Mouse (Mus musculus): ENCODE measurements around the gene Tmed3. TPM values are rescaled to one million over a fixed set of nuclear protein-coding genes. Genes with fewer than 3 reads are reported as not detected.

Tmed3 gene
- polyA plus RNA-seq, 2 experiments = 111 to 173 TPM

- Histone ChIP-seq H3K9ac (ENCODE audit: low read depth, low read length, severe bottlenecking) (no peak overlapping the region), H3K4me2 (replicated peaks; ENCODE audit: low read depth, low read length, severe bottlenecking) (no peak overlapping the region), H3K27ac (replicated peaks; ENCODE audit: low read depth, low read length) (no peak overlapping the region), H3K27me3 (ENCODE audit: control insufficient read depth, insufficient read depth, low read length) (no peaks in the 10 kb centered on the region), H3K4me3 (replicated peaks; ENCODE audit: low read length) (no peak overlapping the region), H3K4me1 (ENCODE audit: control insufficient read depth, insufficient read depth, low read length) (no peaks in the 10 kb centered on the region), H3K36me3 (ENCODE audit: control insufficient read depth, insufficient read depth, low read length) (no peaks in the 10 kb centered on the region), H3K9me3 (ENCODE audit: control insufficient read depth, low read length) (no peaks in the 10 kb centered on the region)
- ATAC-seq (ENCODE audit: low FRiP score, low read depth) (peak; percentile 60; the same call in 1 of the 2 replicates), DNase-seq (ENCODE audit: low spot score) (peak; percentile 28)
- TF ChIP-seq POLR2A (IDR thresholded peaks at IDR 0.05; ENCODE audit: borderline replicate concordance, extremely low read depth, insufficient read depth, insufficient read length) = no peak
- 53% methylated on average over 10 of the region's 10 CpGs for WGBS
Observed at GRCm38 (mm10) chr9:89687503-89688226, 17.2 kb downstream of the Tmed3 start.

GRCm38 (mm10) chr9:89686262-89686661 lies 18.6 kb downstream of the Tmed3 start:
- Histone ChIP-seq H3K9me3 (ENCODE audit: control insufficient read depth, low read length) (no peaks in the 10 kb centered on the region), H3K4me2 (replicated peaks; ENCODE audit: low read depth, low read length, severe bottlenecking) (no peak overlapping the region), H3K4me3 (replicated peaks; ENCODE audit: low read length) (no peak overlapping the region), H3K4me1 (ENCODE audit: control insufficient read depth, insufficient read depth, low read length) (no peaks in the 10 kb centered on the region), H3K27ac (replicated peaks; ENCODE audit: low read depth, low read length) (no peak overlapping the region), H3K27me3 (ENCODE audit: control insufficient read depth, insufficient read depth, low read length) (no peaks in the 10 kb centered on the region), H3K9ac (ENCODE audit: low read depth, low read length, severe bottlenecking) (no peak overlapping the region), H3K36me3 (ENCODE audit: control insufficient read depth, insufficient read depth, low read length) (no peaks in the 10 kb centered on the region)
- WGBS = 73% methylated on average over 2 of the region's 2 CpGs
- TF ChIP-seq POLR2A (IDR thresholded peaks at IDR 0.05; ENCODE audit: borderline replicate concordance, extremely low read depth, insufficient read depth, insufficient read length) = no peak
- ATAC-seq (ENCODE audit: low FRiP score, low read depth) (no peak), DNase-seq (ENCODE audit: low spot score) (no peak)

GRCm38 (mm10) chr9:89678974-89679373 lies 25.9 kb downstream of the Tmed3 start:
- Histone ChIP-seq H3K4me2 (replicated peaks; ENCODE audit: low read depth, low read length, severe bottlenecking) (no peak overlapping the region), H3K9me3 (ENCODE audit: control insufficient read depth, low read length) (no peaks in the 10 kb centered on the region), H3K9ac (ENCODE audit: low read depth, low read length, severe bottlenecking) (no peak overlapping the region), H3K27ac (replicated peaks; ENCODE audit: low read depth, low read length) (no peak overlapping the region), H3K36me3 (ENCODE audit: control insufficient read depth, insufficient read depth, low read length) (no peaks in the 10 kb centered on the region), H3K27me3 (ENCODE audit: control insufficient read depth, insufficient read depth, low read length) (no peaks in the 10 kb centered on the region), H3K4me3 (replicated peaks; ENCODE audit: low read length) (no peak overlapping the region), H3K4me1 (ENCODE audit: control insufficient read depth, insufficient read depth, low read length) (no peaks in the 10 kb centered on the region)
- TF ChIP-seq POLR2A (IDR thresholded peaks at IDR 0.05; ENCODE audit: borderline replicate concordance, extremely low read depth, insufficient read depth, insufficient read length) = no peak
- WGBS = 54% methylated on average over 1 of the region's 1 CpGs
- DNase-seq (ENCODE audit: low spot score) = peak; percentile 57
- no peak for ATAC-seq (ENCODE audit: low FRiP score, low read depth)

- WGBS = 54% methylated on average over 3 of the region's 3 CpGs
- H3K4me3 ChIP-seq (replicated peaks; ENCODE audit: low read length) = no peak overlapping the region
- peak; percentile 84 for DNase-seq (ENCODE audit: low spot score)
- H3K36me3 ChIP-seq (ENCODE audit: control insufficient read depth, insufficient read depth, low read length) = no peaks in the 10 kb centered on the region
- H3K27me3 ChIP-seq (ENCODE audit: control insufficient read depth, insufficient read depth, low read length) = no peaks in the 10 kb centered on the region
- H3K4me2 ChIP-seq (replicated peaks; ENCODE audit: low read depth, low read length, severe bottlenecking) = no peak overlapping the region
- H3K27ac ChIP-seq (replicated peaks; ENCODE audit: low read depth, low read length) = no peak overlapping the region
- no peak overlapping the region for H3K9ac ChIP-seq (ENCODE audit: low read depth, low read length, severe bottlenecking)
- no peak for TF ChIP-seq POLR2A (IDR thresholded peaks at IDR 0.05; ENCODE audit: borderline replicate concordance, extremely low read depth, insufficient read depth, insufficient read length)
- H3K9me3 ChIP-seq (ENCODE audit: control insufficient read depth, low read length) = no peaks in the 10 kb centered on the region
- H3K4me1 ChIP-seq (ENCODE audit: control insufficient read depth, insufficient read depth, low read length) = no peaks in the 10 kb centered on the region
- peak; percentile 87 for ATAC-seq (ENCODE audit: low FRiP score, low read depth)
Observed at GRCm38 (mm10) chr9:89674014-89674618, 30.8 kb downstream of the Tmed3 start.

- 93% methylated on average over 1 of the region's 1 CpGs for WGBS
- DNase-seq (ENCODE audit: low spot score) (no peak), ATAC-seq (ENCODE audit: low FRiP score, low read depth) (no peak)
- H3K9ac ChIP-seq (ENCODE audit: low read depth, low read length, severe bottlenecking) = no peak overlapping the region
- H3K4me2 ChIP-seq (replicated peaks; ENCODE audit: low read depth, low read length, severe bottlenecking) = no peak overlapping the region
- no peaks in the 10 kb centered on the region for H3K9me3 ChIP-seq (ENCODE audit: control insufficient read depth, low read length)
- H3K36me3 ChIP-seq (ENCODE audit: control insufficient read depth, insufficient read depth, low read length) = no peaks in the 10 kb centered on the region
- H3K4me3 ChIP-seq (replicated peaks; ENCODE audit: low read length) = no peak overlapping the region
- H3K27me3 ChIP-seq (ENCODE audit: control insufficient read depth, insufficient read depth, low read length) = no peaks in the 10 kb centered on the region
- no peak overlapping the region for H3K27ac ChIP-seq (replicated peaks; ENCODE audit: low read depth, low read length)
- no peak for TF ChIP-seq POLR2A (IDR thresholded peaks at IDR 0.05; ENCODE audit: borderline replicate concordance, extremely low read depth, insufficient read depth, insufficient read length)
- H3K4me1 ChIP-seq (ENCODE audit: control insufficient read depth, insufficient read depth, low read length) = no peaks in the 10 kb centered on the region
Observed at GRCm38 (mm10) chr9:89673402-89673801, 31.5 kb downstream of the Tmed3 start.

All from limb, embryonic 14.5 days (tissue).